Mouse (Mus musculus) small intestine, adult 2 months (tissue): Measurements from ENCODE around the gene Slc50a1. TPM values are rescaled to one million over a fixed set of nuclear protein-coding genes. Genes with fewer than 3 reads are reported as not detected.

Experiments
- H3K27ac ChIP-seq: fragments of 200-500 bp; 2 replicates; pipeline ENCODE4 v1.5.1; 2012; ENCODE audit warnings: low read depth, low read length, control low read depth, inconsistent platforms; ENCODE audit not compliant: insufficient read depth
- H3K27me3 ChIP-seq: fragments of 200-500 bp; 2 replicates; pipeline ENCODE4 v1.6.1; 2012; ENCODE audit warnings: mild to moderate bottlenecking, moderate library complexity, low read length, inconsistent platforms; ENCODE audit not compliant: control insufficient read depth, insufficient read depth
- H3K36me3 ChIP-seq: fragments of 200-500 bp; 2 replicates; pipeline ENCODE4 v1.6.1; 2012; ENCODE audit warnings: mild to moderate bottlenecking, low read length, control low read depth, inconsistent platforms; ENCODE audit not compliant: control insufficient read depth, insufficient read depth
- H3K4me1 ChIP-seq: fragments of 200-500 bp; 2 replicates; pipeline ENCODE4 v1.6.1; 2012; ENCODE audit warnings: low read length, inconsistent platforms, mixed read lengths; ENCODE audit not compliant: control insufficient read depth, insufficient read depth, insufficient read length
- H3K4me3 ChIP-seq: fragments of 200-500 bp; 2 replicates; pipeline ENCODE4 v1.5.1; 2012; ENCODE audit warnings: low read depth, mild to moderate bottlenecking, control low read depth, inconsistent platforms, low read length, moderate library complexity
- CTCF ChIP-seq: fragments of 200-500 bp; IDR thresholded peaks from 2 replicates; pipeline ENCODE4 v1.5.1; 2012; ENCODE audit warnings: low read depth, mild to moderate bottlenecking, control low read depth, inconsistent platforms, low read length, moderate library complexity, mixed read lengths; ENCODE audit not compliant: insufficient replicate concordance, insufficient read length; ENCODE audit errors: extremely low read depth
- POLR2A ChIP-seq: fragments of 200-500 bp; IDR thresholded peaks from 2 replicates; pipeline ENCODE4 v1.6.1; 2012; ENCODE audit warnings: low read depth, mild to moderate bottlenecking, control low read depth, inconsistent platforms, low read length, moderate library complexity
- whole genome bisulfite sequencing: fragments of 180-500 bp; shearing (Covaris S2); methylation state at CpG from one replicate; pipeline ENCODE4 v1.1.7; 2018; 5-methylcytosine and 5-hydroxymethylcytosine counted together
- polyA plus RNA-seq: library from polyadenylated mRNA; depleted of rRNA; stranded (reverse); fragments of >200 nt; gene quantifications from 2 replicates; pipeline ENCODE4 v1.2.3, GENCODE M21; 2012

Gene Slc50a1
- polyA plus RNA-seq, 1 experiment = 97.3 TPM

GRCm38 (mm10) chr3:89244158-89244981, 26.0 kb downstream of the Slc50a1 start:
- 33% methylated on average over 25 of the region's 25 CpGs for WGBS

DNA sequence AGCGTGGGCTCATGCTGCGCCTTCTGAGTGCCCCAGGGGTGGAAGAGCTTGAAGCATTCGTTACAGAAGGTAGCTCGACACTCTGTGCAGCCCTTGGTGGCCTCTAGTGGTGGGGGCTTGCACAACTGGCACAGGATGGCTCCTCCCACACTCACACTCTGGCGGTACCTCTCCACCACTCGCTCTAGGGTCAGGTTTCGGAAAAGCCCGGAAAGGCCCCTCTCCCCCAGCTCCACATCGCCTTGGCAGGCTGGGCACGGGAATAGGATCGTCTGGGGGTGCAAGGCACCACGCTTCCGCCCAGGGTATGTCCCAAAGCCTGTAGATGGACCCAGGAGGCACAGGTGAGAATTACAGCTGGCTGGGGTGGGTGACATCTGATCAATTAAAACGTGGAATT, 26.8 kb downstream of the Slc50a1 start:
- Histone ChIP-seq H3K27ac (no peak overlapping the region), H3K27me3 (no peaks in the 10 kb centered on the region), H3K4me3 (no peak overlapping the region), H3K4me1 (peaks cover 13% of the 10 kb centered on the region), H3K36me3 (no peaks in the 10 kb centered on the region)
- 35% methylated on average over 14 of the region's 14 CpGs for WGBS
- TF ChIP-seq POLR2A (no peak), CTCF (no peak)

More at GRCm38 (mm10) chr3:89244158-89244981, 26.0 kb downstream of the Slc50a1 start:
- TF ChIP-seq POLR2A (no peak), CTCF (no peak)
- peaks cover 10% of the 10 kb centered on the region for H3K4me1 ChIP-seq
- peak overlapping the region; percentile 45 for H3K4me3 ChIP-seq
- H3K27me3 ChIP-seq = no peaks in the 10 kb centered on the region
- H3K27ac ChIP-seq = no peak overlapping the region
- H3K36me3 ChIP-seq = peaks cover 2% of the 10 kb centered on the region; the same call in 1 of the 2 replicates

GRCm38 (mm10) chr3:89242331-89242895, 28.0 kb downstream of the Slc50a1 start:
- TF ChIP-seq POLR2A (no peak), CTCF (peak; percentile 69; the same call in 1 of the 2 replicates)
- 60% methylated on average over 9 of the region's 9 CpGs for WGBS
- Histone ChIP-seq H3K27me3 (peaks cover 3% of the 10 kb centered on the region; the same call in 1 of the 2 replicates), H3K27ac (no peak overlapping the region), H3K4me3 (no peak overlapping the region), H3K36me3 (no peaks in the 10 kb centered on the region), H3K4me1 (peaks cover 24% of the 10 kb centered on the region)

DNA sequence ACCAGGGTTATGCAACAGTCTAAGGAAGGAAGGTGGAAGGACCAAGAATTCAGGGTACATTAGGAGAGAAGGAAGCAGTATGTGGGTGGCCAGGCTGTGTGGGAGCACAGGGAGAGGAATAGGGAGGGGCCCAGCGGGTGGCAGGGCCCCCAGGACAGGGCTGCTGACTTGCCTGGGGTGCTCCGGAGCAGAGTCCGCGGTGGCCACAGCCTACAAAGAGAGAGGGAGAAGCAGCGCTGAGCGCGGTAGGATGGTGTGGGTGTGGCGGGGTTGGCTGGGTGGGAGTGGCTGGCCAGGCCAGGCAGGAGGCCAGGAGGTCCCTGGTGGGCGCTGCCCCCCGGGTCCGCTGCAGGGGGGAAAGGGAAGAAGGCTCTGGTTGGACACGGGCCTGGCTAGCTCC, 31.9 kb downstream of the Slc50a1 start:
- Histone ChIP-seq H3K27ac (no peak overlapping the region), H3K4me1 (peaks cover 25% of the 10 kb centered on the region), H3K27me3 (peaks cover 10% of the 10 kb centered on the region), H3K4me3 (peak overlapping the region; percentile 44), H3K36me3 (no peaks in the 10 kb centered on the region)
- no peak for TF ChIP-seq CTCF
- TF ChIP-seq POLR2A = no peak
- WGBS = 24% methylated on average over 11 of the region's 12 CpGs

DNA sequence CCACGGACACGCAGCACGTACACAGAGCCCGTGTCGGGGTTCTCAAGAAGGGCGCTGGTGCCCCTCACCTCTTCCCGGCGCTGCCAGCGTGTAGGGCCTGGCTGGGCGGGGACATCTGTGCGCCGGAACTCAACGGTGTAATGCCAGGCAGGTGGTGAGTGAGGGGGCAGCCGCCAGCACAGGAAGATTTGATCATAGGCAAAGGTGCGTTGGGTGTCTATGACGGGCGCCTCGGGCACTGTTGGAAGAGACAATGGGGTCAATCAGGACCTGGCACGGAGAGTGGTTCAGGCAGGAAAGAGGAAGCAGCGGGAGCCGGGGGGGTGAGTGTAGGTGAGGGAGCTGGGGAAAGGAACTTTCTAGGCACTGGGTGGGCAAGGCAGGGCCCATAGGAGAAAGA, 32.7 kb downstream of the Slc50a1 start:
- no peak overlapping the region for H3K27ac ChIP-seq
- H3K36me3 ChIP-seq = no peaks in the 10 kb centered on the region
- H3K4me1 ChIP-seq = peaks cover 31% of the 10 kb centered on the region
- no peak overlapping the region for H3K4me3 ChIP-seq
- peaks cover 10% of the 10 kb centered on the region for H3K27me3 ChIP-seq
- TF ChIP-seq CTCF (no peak), POLR2A (no peak)
- WGBS = 43% methylated on average over 21 of the region's 21 CpGs

- WGBS = 81% methylated on average over 10 of the region's 10 CpGs
- Histone ChIP-seq H3K27me3 (peaks cover 12% of the 10 kb centered on the region), H3K36me3 (no peaks in the 10 kb centered on the region), H3K4me1 (peaks cover 31% of the 10 kb centered on the region), H3K4me3 (no peak overlapping the region), H3K27ac (no peak overlapping the region)
- TF ChIP-seq CTCF (no peak), POLR2A (no peak)
These were observed 33.9 kb downstream of the Slc50a1 start for GRCm38 (mm10) chr3:89236516-89236915.

GRCm38 (mm10) chr3:89233562-89234110, 36.7 kb downstream of the Slc50a1 start:
- peaks cover 18% of the 10 kb centered on the region for H3K27me3 ChIP-seq
- 15% methylated on average over 14 of the region's 14 CpGs for WGBS
- peaks cover 30% of the 10 kb centered on the region for H3K4me1 ChIP-seq
- H3K4me3 ChIP-seq = no peak overlapping the region
- TF ChIP-seq POLR2A = no peak
- TF ChIP-seq CTCF = peak; percentile 45; the same call in 1 of the 2 replicates
- H3K36me3 ChIP-seq = no peaks in the 10 kb centered on the region
- no peak overlapping the region for H3K27ac ChIP-seq
